Mouse (Mus musculus) left cerebral cortex, adult 9 months (tissue): ENCODE measurements around the gene Actb.

Experiments used
- DNase-seq, 2 experiments: peaks; one replicate each; pipeline ENCODE4 v3.0.0; 2022; ENCODE audit warnings: low spot score in 2 of 2

Actb gene

DNA sequence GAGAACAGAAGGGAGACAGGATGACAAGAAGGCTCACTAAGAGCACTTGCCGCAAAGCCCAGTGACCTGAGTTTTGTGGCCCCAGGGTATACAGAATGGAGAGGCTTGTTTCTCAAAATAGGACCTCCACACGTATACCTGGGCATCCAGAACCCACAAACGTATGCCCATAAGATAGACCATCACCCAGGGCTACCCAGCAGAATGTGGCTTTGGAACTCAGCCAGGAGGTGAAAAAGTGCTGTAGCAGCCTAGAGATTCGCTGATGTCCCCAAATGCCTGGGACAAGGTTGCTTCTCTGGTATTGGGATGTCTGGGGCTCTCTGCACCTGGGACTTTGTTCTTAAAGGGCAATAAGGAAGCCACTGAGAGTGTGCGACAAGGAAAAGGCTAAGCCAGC is 15.7 kb upstream of the Actb start:
- DNase-seq: no peak

DNA sequence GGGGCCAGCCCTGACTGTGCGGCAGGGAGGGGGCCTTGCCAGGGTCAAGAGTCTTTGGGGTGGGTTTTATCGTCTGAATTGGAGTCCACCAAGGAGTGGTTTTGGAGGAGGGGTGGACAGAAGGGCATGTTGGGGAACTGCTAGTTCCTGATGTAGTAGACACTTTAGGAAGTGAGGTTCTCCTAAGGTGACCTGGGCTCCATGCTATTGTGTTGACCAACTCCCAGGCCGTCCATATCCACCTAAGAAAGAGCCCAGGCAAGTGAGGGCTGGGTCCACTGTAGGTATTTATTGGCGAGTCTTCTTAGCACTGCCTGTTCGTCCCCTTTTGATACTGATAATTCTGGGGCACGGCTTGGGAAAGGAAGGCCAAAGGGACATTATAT is 14.5 kb upstream of the Actb start:
- no peak for DNase-seq

DNA sequence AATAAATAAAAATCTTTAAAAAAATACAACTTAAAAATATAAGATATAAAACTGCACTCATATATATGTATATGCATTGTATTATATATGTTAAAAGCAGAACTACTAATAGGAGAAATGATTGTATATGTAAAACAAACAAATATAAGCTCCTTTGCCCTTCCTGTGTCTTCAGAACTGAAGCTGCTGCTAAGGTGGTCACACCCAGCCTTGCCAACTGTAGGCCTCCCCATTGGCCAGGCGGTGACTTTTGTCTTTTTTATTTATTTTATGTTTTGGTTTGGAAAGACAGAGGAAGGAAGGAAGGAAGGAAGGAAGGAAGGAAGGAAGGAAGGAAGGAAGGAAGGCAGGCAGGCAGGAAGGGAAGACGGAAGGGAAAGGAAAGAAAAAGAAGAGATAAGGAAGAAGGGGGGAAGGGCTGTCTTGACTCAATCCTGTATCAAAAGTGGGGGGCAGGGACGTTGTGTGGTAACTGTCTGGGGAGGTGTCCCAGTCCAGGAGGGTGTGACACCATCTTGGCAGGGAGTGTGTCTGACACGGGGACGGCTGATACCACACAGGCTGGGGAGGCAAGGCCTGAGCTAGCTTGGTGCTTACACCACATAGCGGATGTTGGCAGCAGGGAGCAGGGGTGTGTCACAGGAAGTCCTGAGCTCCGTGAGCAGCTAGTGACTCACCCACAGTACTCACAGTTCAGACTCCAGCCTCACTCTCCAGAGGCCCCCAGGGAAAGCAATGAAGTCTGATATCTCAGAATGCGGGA is 13.9 kb upstream of the Actb start:
- DNase-seq: no peak

DNA sequence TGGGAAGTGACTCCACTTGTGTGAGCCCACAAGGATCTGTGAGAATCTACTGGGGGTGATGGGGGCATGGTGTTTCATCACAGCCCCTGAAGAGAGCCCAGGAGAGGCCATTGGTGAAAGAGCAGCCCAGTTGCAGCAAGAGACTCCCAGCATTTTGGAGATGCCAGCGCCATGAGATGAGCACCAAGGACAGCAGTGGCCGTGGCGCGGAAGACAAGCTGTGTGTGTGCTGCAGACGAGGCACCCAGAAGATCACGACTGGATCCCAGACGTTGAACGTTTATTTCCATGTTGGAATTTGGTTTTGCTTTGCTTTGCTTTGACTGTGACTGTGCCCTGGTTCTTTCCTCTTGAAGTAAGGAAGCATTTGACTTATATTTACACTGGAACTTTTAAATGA is 10.8 kb upstream of the Actb start:
- DNase-seq: no peak

DNA sequence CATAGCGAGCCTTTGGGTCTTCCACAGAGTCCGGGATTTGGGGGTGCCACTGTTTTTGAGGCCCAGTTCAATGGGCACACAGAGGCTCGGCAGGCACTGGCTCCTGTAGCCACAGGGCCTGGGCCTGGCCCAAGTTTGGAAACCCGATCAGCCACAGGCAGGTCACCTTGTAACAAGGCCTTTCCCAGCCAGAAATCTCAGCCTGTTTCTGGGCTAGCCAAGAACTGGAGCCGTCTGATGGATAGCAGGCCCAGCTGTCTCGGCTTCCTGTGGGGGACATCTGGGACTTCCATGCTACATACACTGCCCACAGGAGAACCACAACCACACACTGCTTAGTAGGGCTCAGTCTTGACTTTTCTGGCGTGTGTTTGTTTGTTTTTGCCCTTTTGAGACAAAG is 10.0 kb upstream of the Actb start:
- DNase-seq: no peak

DNA sequence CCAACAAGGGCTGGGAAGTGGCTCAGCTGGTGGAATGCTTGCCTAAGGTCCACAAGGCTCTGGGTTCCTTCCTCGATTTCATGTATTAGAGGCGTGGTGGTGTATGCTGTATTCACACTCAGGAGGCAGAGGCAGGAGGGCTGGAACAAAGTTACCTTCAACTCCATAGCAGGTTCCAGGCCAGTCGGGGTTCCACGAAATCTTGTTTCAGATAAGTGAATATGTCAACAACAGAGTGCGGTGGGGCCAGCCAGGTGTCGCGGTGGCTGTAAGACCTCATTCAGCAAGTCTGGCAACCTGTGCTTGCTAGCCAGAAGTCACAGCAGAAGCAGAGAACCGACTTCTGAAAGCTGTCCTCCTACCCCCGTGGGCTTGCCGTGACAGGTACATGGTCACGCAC is 8.7 kb upstream of the Actb start:
- no peak for DNase-seq

GRCm38 (mm10) chr5:142912739-142913138 is 6.2 kb upstream of the Actb start:
- DNase-seq: no peak

DNA sequence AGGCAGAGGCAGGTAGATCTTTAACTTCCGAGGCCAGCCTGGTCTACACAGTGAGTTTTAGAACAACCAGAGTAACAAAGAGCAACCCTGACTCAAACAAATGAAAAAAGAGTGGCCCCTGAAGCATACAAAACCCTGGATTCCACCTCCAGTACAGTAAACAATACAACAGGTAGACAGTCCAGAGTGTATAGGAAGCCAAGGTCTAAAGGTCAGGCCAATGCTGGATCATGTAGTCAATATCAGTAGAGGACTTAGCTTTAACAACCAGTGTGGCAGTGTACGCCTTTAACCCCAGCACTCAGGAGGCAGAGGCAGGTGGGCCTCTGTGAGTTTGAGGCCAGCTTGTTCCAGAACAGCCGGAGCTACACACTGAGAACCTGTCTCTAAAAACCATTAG is 5.8 kb upstream of the Actb start:
- DNase-seq: no peak

- no peak for DNase-seq
Observed at GRCm38 (mm10) chr5:142911629-142912028, 5.1 kb upstream of the Actb start.

GRCm38 (mm10) chr5:142909576-142910278 is 3.2 kb upstream of the Actb start:
- DNase-seq: no peak

- no peak for DNase-seq
Observed at GRCm38 (mm10) chr5:142908941-142909575, 2.5 kb upstream of the Actb start.

DNA sequence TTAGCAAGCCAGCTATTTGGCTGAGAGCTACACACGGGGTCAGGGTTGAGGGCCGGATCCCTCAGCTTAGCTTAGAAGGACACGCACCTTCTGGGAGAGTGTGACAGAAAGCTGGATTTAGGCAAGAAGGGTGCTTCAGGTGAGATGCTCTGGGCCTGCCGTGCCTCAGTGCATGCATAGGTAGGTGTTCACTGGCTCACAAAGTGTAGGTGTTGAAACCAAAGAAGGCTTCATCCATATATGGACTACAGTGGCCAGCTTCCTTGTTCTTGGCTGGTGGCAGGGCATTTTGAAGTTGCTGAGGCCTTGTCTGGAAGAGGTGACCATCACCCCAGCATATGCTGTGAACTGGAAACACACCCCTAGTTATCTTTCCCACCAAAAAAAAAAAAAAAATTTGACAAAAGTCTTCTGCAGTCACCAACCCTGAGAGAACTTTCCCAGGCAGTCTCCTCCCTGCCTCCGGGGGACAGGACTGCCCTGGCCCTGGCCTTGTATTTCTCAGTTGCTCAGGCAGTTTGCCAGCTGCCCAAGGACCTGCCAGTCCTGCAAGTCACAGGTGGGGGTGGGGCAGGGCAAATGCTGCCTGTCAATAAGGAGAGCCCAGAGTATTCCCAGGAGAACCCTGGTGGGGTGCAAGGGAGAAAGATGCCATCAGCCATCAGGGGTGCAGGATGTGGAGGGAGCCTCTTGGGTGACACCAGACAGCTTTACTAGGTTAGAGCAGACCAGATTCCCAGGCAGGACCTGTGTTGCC is 1.4 kb upstream of the Actb start:
- no peak for DNase-seq

- peak in 1 of 2 experiments; percentile 61 for DNase-seq
Observed at GRCm38 (mm10) chr5:142907048-142907802, 671 bp upstream of the Actb start.

DNA sequence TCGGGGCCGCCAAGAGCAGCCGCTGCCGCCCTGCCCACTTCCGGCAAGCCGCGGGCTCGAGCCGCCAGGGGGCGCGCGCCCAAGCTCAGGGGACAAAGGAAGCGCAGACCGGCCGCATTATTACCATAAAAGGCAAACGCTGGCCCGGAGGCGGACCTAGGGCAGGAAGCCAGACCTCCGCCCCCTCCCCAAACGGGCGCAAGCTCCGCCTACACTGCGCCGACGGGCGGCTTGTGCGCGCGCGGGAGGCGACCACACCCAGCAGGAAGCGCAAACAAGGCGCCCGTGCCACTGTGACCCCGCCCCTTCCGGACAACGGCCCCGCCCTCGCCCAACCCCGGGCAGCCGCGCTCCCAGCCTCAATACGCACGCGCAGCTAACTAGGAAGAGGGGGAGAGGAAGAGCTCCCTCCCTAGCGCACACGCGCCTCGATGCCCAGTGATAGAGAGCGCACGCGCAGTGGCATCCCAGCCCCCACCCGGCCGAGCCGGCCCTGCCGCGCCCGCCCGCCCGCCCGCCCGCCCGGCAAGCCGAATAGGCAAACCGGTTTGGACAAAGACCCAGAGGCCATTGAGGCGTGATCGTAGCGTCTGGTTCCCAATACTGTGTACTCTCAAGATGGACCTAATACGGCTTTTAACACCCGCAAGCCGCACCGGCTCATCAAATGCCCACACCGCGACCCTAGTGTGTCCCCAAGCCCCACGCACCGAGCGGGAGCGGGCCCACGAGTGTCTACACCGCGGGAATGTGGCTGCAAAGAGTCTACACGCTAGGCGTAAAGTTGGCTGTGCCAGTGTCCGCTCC is 626 bp downstream of the Actb start:
- DNase-seq: peak; percentile 98 to 99

DNA sequence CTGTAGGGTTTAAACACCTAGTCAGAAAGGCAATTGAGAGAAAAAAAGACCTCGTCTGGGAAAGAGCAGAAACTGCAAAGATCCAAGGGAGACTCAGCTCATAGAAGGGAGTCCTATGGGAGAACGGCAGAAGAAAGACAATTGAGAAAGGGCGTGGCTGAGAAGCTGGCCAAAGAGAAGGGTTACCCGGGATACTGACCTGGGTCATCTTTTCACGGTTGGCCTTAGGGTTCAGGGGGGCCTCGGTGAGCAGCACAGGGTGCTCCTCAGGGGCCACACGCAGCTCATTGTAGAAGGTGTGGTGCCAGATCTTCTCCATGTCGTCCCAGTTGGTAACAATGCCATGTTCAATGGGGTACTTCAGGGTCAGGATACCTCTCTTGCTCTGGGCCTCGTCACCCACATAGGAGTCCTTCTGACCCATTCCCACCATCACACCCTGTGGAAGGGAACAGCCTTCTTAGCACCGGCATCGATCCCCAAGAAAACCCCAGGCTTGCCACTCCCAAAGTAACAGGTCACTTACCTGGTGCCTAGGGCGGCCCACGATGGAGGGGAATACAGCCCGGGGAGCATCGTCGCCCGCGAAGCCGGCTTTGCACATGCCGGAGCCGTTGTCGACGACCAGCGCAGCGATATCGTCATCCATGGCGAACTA is 1.4 kb downstream of the Actb start:
- no peak for DNase-seq

GRCm38 (mm10) chr5:142904208-142905037 is 2.1 kb downstream of the Actb start:
- DNase-seq: no peak

DNA sequence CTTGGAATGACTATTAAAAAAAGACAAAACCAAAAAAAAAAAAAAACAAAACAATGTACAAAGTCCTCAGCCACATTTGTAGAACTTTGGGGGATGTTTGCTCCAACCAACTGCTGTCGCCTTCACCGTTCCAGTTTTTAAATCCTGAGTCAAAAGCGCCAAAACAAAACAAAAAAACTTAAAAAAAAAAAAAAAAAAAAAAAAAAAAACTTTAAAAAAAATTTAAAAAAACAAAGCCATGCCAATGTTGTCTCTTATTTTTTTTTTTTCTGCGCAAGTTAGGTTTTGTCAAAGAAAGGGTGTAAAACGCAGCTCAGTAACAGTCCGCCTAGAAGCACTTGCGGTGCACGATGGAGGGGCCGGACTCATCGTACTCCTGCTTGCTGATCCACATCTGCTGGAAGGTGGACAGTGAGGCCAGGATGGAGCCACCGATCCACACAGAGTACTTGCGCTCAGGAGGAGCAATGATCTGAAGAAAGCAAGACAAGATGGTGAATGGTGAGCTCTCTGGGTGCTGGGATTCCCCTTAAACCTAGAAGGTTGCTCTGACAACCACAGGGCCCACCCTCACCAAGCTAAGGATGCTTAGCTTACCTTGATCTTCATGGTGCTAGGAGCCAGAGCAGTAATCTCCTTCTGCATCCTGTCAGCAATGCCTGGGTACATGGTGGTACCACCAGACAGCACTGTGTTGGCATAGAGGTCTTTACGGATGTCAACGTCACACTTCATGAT is 2.9 kb downstream of the Actb start:
- no peak for DNase-seq

GRCm38 (mm10) chr5:142902506-142903314 is 3.8 kb downstream of the Actb start:
- DNase-seq: no peak
